Mouse (Mus musculus) layer of hippocampus, adult 2 months (tissue): Measurements from ENCODE around the gene Fbxl18. TPM values are rescaled to one million over a fixed set of nuclear protein-coding genes. Genes with fewer than 3 reads are reported as not detected.
A peak's percentile ranks its signal among the peaks of the same experiment; 100 is the strongest.

Experiments
- DNase-seq, 2 experiments: peaks; one replicate each; pipeline ENCODE4 v3.0.0; 2022; ENCODE audit warnings: low spot score in 2 of 2
- H3K27ac ChIP-seq: fragments of 200-600 bp; 2 replicates; pipeline ENCODE4 v1.8.1; 2022
- H3K4me3 ChIP-seq: fragments of 200-600 bp; 2 replicates; pipeline ENCODE4 v1.8.1; 2022; ENCODE audit warnings: mild to moderate bottlenecking
- CTCF ChIP-seq: fragments of 200-600 bp; conservative IDR thresholded peaks from 2 replicates; pipeline ENCODE4 v1.8.1; 2022; ENCODE audit warnings: antibody characterized with exemption, mild to moderate bottlenecking, moderate library complexity
- long read RNA-seq, 2 experiments: library from polyadenylated mRNA; stranded (forward); transcript quantifications; one replicate each; pipeline ENCODE4 v2.0.0; 2021; ENCODE audit warnings: borderline mapping rate in 2 of 2
- total RNA-seq, 2 experiments: library from RNA; stranded (reverse); gene quantifications; 2 replicates each; pipeline ENCODE4 v1.2.3; 2021

Gene Fbxl18
- 10 to 100 TPM; 36.7 to 39.9 TPM for total RNA-seq
- long read RNA-seq, experiment 1, full-length matches to known transcripts, result 1 of 6 reads
- long read RNA-seq, experiment 1, partial matches to known transcripts, result 1 of 6 reads
- long read RNA-seq, experiment 1, other reads (novel, unspliced or antisense), result 4 of 6 reads
- long read RNA-seq, experiment 2, full-length matches to known transcripts, result 1 of 10 reads
- long read RNA-seq, experiment 2, partial matches to known transcripts, result 2 of 10 reads
- long read RNA-seq, experiment 2, other reads (novel, unspliced or antisense), result 7 of 10 reads

- H3K27ac ChIP-seq, result peak within 1 kb of the TSS; percentile 96
- TF ChIP-seq CTCF, result no peak
- H3K4me3 ChIP-seq, result peak within 1 kb of the TSS; percentile 75
- DNase-seq, result peak; percentile 88 to 89
These were observed at the start of gene Fbxl18 for GRCm38 (mm10) chr5:142894918-142895613. TSS of gene Fbxl18 (minus strand) at chr5:142895421.

- Histone ChIP-seq H3K4me3 (no peak overlapping the region), H3K27ac (no peak overlapping the region)
- no peak for DNase-seq
- TF ChIP-seq CTCF, result peak; percentile 43
These were observed 45.2 kb upstream of the Fbxl18 start for GRCm38 (mm10) chr5:142940393-142940792.

GRCm38 (mm10) chr5:142937956-142938727 lies 42.9 kb upstream of the Fbxl18 start:
- no peak for TF ChIP-seq CTCF
- H3K4me3 ChIP-seq, result no peak overlapping the region
- H3K27ac ChIP-seq, result no peak overlapping the region
- no peak for DNase-seq

GRCm38 (mm10) chr5:142936336-142936719 lies 41.1 kb upstream of the Fbxl18 start:
- Histone ChIP-seq H3K27ac (peak overlapping the region; percentile 73), H3K4me3 (peak overlapping the region; percentile 40)
- peak; percentile 74 to 92 for DNase-seq
- peak; percentile 99 for TF ChIP-seq CTCF

GRCm38 (mm10) chr5:142935642-142936335 lies 40.6 kb upstream of the Fbxl18 start:
- TF ChIP-seq CTCF, result peak; percentile 75
- DNase-seq, result peak; percentile 69 to 79
- Histone ChIP-seq H3K27ac (peak overlapping the region; percentile 73), H3K4me3 (peak overlapping the region; percentile 40)

GRCm38 (mm10) chr5:142932731-142933130 lies 37.5 kb upstream of the Fbxl18 start:
- no peak for TF ChIP-seq CTCF
- DNase-seq, result no peak
- H3K27ac ChIP-seq, result peak overlapping the region; percentile 44; the same call in 1 of the 2 replicates
- no peak overlapping the region for H3K4me3 ChIP-seq

GRCm38 (mm10) chr5:142932084-142932685 lies 37.0 kb upstream of the Fbxl18 start:
- H3K27ac ChIP-seq, result peak overlapping the region; percentile 44; the same call in 1 of the 2 replicates
- DNase-seq, result peak; percentile 71 to 74
- TF ChIP-seq CTCF, result peak; percentile 85
- no peak overlapping the region for H3K4me3 ChIP-seq

- TF ChIP-seq CTCF, result no peak
- H3K4me3 ChIP-seq, result no peak overlapping the region
- no peak overlapping the region for H3K27ac ChIP-seq
- no peak for DNase-seq
These were observed 36.1 kb upstream of the Fbxl18 start for GRCm38 (mm10) chr5:142931241-142931745.

GRCm38 (mm10) chr5:142929400-142929752 lies 34.2 kb upstream of the Fbxl18 start:
- TF ChIP-seq CTCF, result no peak
- DNase-seq, result no peak
- Histone ChIP-seq H3K27ac (peak overlapping the region; percentile 80), H3K4me3 (peak overlapping the region; percentile 62)

- peak overlapping the region; percentile 80 for H3K27ac ChIP-seq
- peak in 1 of 2 experiments; percentile 63 for DNase-seq
- no peak for TF ChIP-seq CTCF
- H3K4me3 ChIP-seq, result peak overlapping the region; percentile 62
These were observed 33.7 kb upstream of the Fbxl18 start for GRCm38 (mm10) chr5:142928749-142929399.

GRCm38 (mm10) chr5:142927341-142927930 lies 32.2 kb upstream of the Fbxl18 start:
- peak overlapping the region; percentile 63 for H3K27ac ChIP-seq
- TF ChIP-seq CTCF, result no peak

GRCm38 (mm10) chr5:142926940-142927228 lies 31.7 kb upstream of the Fbxl18 start:
- Histone ChIP-seq H3K4me3 (no peak overlapping the region), H3K27ac (peak overlapping the region; percentile 63)
- TF ChIP-seq CTCF, result no peak
- DNase-seq, result no peak

More at GRCm38 (mm10) chr5:142927341-142927930, 32.2 kb upstream of the Fbxl18 start:
- H3K4me3 ChIP-seq, result no peak overlapping the region
- no peak for DNase-seq
